Mouse (Mus musculus) liver, postnatal 0 days (tissue): Measurements from ENCODE around the gene Atf5.

Experiments
- CTCF ChIP-seq: sonication (generic); IDR thresholded peaks from 2 replicates; pipeline ENCODE4 v1.5.1; 2016; ENCODE audit warnings: antibody characterized with exemption, low read depth
- EP300 ChIP-seq: IDR thresholded peaks from 2 replicates; pipeline ENCODE4 v1.6.1; 2016; ENCODE audit warnings: antibody characterized with exemption, low read depth, mild to moderate bottlenecking

GRCm38 (mm10) chr7:44814423-44814822, 2.0 kb downstream of the Atf5 start:
- TF ChIP-seq CTCF (no peak), EP300 (no peak)
